Mouse (Mus musculus) neural tube, embryonic 12.5 days (tissue): ENCODE measurements at regions not wholly inside any gene's neighbourhood (a gene's known extent, or its start where the extent isn't known, plus 50 kb on each side); places are given as distances from the start of the nearest gene placed in this dataset.

ENCODE experiments used
- ATAC-seq: fragments of 200-750 bp; cut with Nextera tagmentation; 2 replicates; pipeline ENCODE4 v1.8.0; 2017; ENCODE audit warnings: low read depth, mild to moderate bottlenecking, moderate TSS enrichment, moderate library complexity; ENCODE audit not compliant: low FRiP score
- H3K27ac ChIP-seq: fragments of 300-500 bp; sonication (generic); 2 replicates; pipeline ENCODE4 v1.5.1; 2016
- H3K27me3 ChIP-seq: fragments of 300-500 bp; sonication (generic); replicated peaks from 2 replicates; pipeline ENCODE4 v1.6.1; 2016; ENCODE audit warnings: mild to moderate bottlenecking
- H3K36me3 ChIP-seq: fragments of 300-500 bp; sonication (generic); 2 replicates; pipeline ENCODE4 v1.6.1; 2016; ENCODE audit warnings: mild to moderate bottlenecking
- H3K4me1 ChIP-seq: fragments of 300-500 bp; sonication (generic); 2 replicates; pipeline ENCODE4 v1.6.1; 2016
- H3K4me2 ChIP-seq: fragments of 300-500 bp; sonication (generic); replicated peaks from 2 replicates; pipeline ENCODE4 v1.6.1; 2016; ENCODE audit warnings: mild to moderate bottlenecking
- H3K4me3 ChIP-seq: fragments of 300-500 bp; sonication (generic); 2 replicates; pipeline ENCODE4 v1.5.1; 2016
- H3K9ac ChIP-seq: fragments of 300-500 bp; sonication (generic); 2 replicates; pipeline ENCODE4 v1.6.1; 2016; ENCODE audit warnings: mild to moderate bottlenecking
- H3K9me3 ChIP-seq: fragments of 300-500 bp; sonication (generic); 2 replicates; pipeline ENCODE4 v1.6.1; 2016; ENCODE audit warnings: mild to moderate bottlenecking
- WGBS: fragments of 180-500 bp; shearing (Covaris S2); methylation state at CpG from one replicate; pipeline ENCODE4 v1.1.7; 2016; 5-methylcytosine and 5-hydroxymethylcytosine counted together

DNA sequence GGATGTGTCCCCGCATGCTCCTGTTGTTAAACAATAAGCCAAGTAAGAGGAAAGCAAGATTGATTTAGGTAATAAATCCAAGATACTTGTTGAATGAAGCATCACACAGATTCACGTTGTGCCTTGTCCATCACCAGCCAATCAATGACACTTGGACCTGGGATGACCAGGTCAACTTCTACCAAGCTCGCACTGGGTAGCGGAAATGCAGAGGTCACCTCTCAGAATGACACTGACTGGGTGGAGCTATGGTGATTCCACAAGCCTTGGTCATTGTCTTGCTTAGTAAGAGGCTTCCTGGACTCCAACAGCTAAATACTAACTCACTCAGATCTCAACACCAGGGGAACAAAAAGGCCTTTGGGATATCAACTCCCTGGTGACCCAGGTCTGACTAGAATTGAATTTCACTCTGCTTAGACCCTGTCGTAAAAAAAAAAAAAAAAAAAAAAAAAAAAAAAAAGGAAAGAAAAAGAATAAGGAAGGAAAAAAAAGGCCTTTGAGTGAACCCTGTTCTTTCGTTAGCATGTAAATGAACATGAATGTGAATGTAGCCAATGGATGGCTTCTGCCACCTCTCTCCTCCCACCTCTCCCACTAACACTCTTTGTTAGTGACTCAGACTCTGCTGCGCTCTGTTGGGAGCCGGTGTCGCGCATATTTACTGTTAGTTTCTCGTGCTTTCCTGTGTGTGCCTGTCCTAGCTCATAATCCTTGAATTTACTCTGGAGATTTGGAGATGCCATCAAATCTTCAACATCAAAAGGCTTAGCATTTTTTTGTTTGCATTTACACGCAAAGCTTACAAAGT is 66.4 kb upstream of the Skap2 start:
- Histone ChIP-seq H3K27ac (no peak overlapping the region), H3K9me3 (no peaks in the 10 kb centered on the region), H3K36me3 (no peaks in the 10 kb centered on the region), H3K4me3 (no peak overlapping the region), H3K4me2 (peak overlapping the region; percentile 45), H3K27me3 (no peaks in the 10 kb centered on the region), H3K4me1 (peaks cover 4% of the 10 kb centered on the region), H3K9ac (no peak overlapping the region)
- WGBS: 8% methylated on average over 12 of the region's 12 CpGs
- ATAC-seq: no peak

DNA sequence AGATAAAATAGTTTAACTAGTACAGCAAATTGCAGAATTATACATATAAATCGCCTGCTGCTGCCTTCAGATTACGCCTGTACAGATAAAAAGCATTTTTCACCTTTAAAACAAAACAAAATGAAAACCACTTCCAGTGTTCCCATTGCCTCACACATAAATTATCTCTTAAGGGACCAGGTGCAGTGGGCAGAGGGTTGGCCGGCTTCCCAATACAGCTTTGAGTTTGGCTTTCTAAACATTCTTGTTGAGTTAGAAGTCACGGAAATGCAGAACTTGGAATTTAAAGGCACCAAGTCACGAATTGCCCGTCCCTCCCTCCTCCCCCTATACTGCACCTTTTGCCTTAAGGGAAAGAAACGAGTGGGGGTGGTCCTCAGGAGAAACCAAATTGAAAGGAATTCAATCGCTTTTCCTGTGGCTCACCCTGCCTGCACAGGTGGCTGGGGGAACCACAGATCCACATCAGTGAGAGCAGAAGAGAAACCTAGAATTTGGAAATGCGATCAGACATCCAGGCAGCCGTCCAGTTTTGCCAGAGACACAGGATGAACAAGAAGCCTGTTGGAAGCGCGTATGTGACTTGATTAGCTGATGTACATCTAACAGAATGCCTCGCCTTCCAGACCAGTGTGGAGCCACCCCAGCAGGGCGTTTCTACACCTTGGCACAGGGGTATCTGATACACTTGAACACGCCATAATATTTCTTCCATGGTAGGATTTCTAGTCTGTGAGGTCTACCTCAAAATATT is 64.0 kb upstream of the Skap2 start:
- Histone ChIP-seq H3K27me3 (no peaks in the 10 kb centered on the region), H3K4me3 (no peak overlapping the region), H3K9ac (no peak overlapping the region), H3K9me3 (no peaks in the 10 kb centered on the region), H3K4me1 (peaks cover 4% of the 10 kb centered on the region), H3K36me3 (no peaks in the 10 kb centered on the region), H3K27ac (no peak overlapping the region), H3K4me2 (no peak overlapping the region)
- no peak for ATAC-seq
- WGBS: 66% methylated on average over 15 of the region's 15 CpGs

- WGBS: 96% methylated on average over 2 of the region's 2 CpGs
Observed at GRCm38 (mm10) chr6:52074904-52075303, 62.6 kb upstream of the Skap2 start.

GRCm38 (mm10) chr6:52067151-52067550 is 54.8 kb upstream of the Skap2 start:
- Histone ChIP-seq H3K36me3 (no peaks in the 10 kb centered on the region), H3K4me1 (peaks cover 11% of the 10 kb centered on the region), H3K9ac (no peak overlapping the region), H3K27ac (no peak overlapping the region), H3K9me3 (no peaks in the 10 kb centered on the region), H3K4me2 (no peak overlapping the region), H3K4me3 (no peak overlapping the region), H3K27me3 (no peaks in the 10 kb centered on the region)
- no peak for ATAC-seq
- WGBS: 83% methylated on average over 9 of the region's 9 CpGs

More at GRCm38 (mm10) chr6:52074904-52075303, 62.6 kb upstream of the Skap2 start:
- Histone ChIP-seq H3K4me3 (no peak overlapping the region), H3K4me1 (peaks cover under 1% of the 10 kb centered on the region), H3K27me3 (no peaks in the 10 kb centered on the region), H3K4me2 (no peak overlapping the region), H3K27ac (no peak overlapping the region), H3K9me3 (no peaks in the 10 kb centered on the region), H3K36me3 (no peaks in the 10 kb centered on the region), H3K9ac (no peak overlapping the region)
- ATAC-seq: no peak

- no peak for ATAC-seq
- WGBS: 89% methylated on average over 10 of the region's 10 CpGs
- Histone ChIP-seq H3K9ac (no peak overlapping the region), H3K4me2 (no peak overlapping the region), H3K27me3 (no peaks in the 10 kb centered on the region), H3K4me3 (no peak overlapping the region), H3K4me1 (peaks cover 11% of the 10 kb centered on the region), H3K36me3 (no peaks in the 10 kb centered on the region), H3K27ac (no peak overlapping the region), H3K9me3 (no peaks in the 10 kb centered on the region)
Observed at GRCm38 (mm10) chr6:52065652-52066051, 53.3 kb upstream of the Skap2 start.

DNA sequence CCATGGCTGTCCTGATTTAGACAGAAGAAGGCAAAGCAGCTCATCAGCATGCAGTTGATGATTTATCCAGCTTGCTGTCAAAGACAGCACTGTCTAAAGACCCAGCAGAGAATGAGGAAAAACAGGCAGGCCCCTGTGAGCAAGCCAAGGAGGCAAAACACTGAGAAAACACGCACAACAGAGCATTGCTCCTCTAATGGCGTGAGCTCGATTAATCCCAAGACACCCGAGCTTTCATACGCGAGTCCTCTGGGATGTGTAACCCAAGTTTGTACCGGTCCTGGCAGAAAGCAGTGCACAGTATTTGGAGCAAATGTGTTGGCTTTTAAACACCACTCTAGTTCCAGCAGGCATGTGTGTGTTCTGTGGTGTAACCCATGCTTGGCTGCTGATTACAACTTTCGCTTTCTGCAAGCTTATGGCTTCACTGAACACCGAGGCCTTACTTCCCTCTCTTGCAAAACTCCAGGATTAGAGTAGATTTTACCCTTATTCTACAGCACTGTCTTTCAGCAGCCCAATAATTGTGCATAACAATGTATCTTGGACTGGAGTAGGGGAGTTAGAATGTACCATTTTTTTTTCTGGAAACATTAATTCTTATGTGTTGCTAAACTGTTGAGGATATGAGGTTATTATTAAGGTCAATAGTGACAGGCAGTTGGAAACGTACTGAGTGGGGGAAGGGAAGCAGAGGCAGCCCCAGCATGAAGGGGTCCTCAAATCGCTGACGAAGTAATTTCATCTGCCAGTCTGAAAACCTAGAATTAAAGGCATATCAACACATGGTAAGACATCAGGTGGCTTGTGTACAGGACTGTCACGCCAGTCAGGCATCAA is 52.0 kb upstream of the Skap2 start:
- no peak for ATAC-seq
- no peaks in the 10 kb centered on the region for H3K9me3 ChIP-seq
- peaks cover 16% of the 10 kb centered on the region for H3K4me1 ChIP-seq
- 68% methylated on average over 13 of the region's 13 CpGs for WGBS
- no peaks in the 10 kb centered on the region for H3K27me3 ChIP-seq
- H3K9ac ChIP-seq: 0 out of 2 replicates have a peak overlapping the region, but pooled peaks have one; percentile 21
- H3K36me3 ChIP-seq: no peaks in the 10 kb centered on the region
- no peak overlapping the region; the same call in 1 of the 2 replicates for H3K4me2 ChIP-seq
- H3K4me3 ChIP-seq: no peak overlapping the region
- H3K27ac ChIP-seq: no peak overlapping the region
